Mouse (Mus musculus): Measurements from ENCODE around the gene Pot1a.

DNA sequence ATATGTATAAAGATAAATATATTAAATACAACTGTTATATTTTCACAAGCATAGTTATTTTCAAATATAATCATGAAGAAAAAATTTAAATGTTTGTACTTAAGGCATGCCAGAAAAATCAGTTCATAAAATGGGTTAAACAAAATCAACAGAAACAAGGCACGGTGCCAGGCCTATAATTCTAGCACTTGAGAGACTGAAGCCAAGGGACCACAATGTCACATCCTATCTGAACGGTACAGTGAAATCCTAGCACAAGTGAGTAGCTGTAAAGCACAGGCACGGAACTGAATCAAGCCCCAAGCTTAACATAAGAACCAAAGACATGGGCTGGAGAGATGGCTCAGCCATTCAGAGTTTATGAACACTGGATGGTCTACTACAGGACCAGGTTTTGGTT lies 6.8 kb downstream of the Pot1a start:
- TF ChIP-seq EP300 (IDR thresholded peaks at IDR 0.05; ENCODE audit: low read depth) (no peak), CTCF (IDR thresholded peaks at IDR 0.05; ENCODE audit: low read depth) (no peak)
